Mouse (Mus musculus) lung, postnatal 4 days (tissue): ENCODE measurements at regions not wholly inside any gene's neighbourhood (a gene's known extent, or its start where the extent isn't known, plus 50 kb on each side); places are given as distances from the start of the nearest gene placed in this dataset.
"Not testable (repeated sequence)": the region's sequence is repeated elsewhere in the genome, so short reads cannot be mapped to it uniquely, and the experiment has no call there.

ENCODE experiments used
- DNase-seq, 2 experiments: peaks; one replicate each; pipeline ENCODE4 v3.0.0; 2021

DNA sequence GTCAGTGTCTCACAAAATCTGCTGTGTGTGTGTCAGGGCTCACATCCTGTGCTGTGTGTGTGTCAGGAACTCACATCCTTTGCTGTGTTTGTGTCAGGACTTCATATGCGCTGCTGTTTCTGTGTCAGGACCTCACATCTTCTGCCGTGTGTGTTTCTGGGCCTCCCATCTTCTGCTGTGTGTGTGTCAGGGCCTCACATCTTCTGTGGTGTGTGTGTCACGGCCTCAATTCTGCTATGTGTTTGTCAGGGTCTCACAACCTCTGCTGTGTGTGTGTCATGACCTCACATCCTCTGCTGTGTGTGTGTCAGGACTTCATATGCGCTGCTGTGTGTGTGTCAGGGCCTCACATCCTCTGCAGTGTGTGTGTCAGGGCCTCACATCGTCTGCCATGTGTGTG is 137.5 kb downstream of the Asmt start:
- DNase-seq = not testable (repeated sequence)

DNA sequence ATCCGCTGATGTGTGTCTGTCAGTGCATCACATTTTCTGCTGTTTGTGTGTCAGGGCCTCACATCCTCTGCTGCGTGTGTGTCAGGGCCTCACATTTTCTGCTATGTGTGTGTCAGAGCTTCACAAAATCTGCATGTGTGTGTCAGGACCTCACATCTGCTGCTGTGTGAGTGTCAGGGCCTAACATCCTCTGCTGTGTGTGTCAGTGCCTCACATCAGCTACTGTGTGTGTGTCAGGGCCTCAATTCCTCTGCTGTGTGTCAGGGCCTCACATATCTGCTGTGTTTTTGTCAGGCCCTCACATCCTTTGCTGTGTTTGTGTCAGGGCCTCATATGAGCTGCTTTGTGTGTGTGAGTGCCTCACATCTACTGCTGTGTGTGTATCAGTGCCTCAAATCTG is 142.9 kb downstream of the Asmt start:
- DNase-seq = no peak

DNA sequence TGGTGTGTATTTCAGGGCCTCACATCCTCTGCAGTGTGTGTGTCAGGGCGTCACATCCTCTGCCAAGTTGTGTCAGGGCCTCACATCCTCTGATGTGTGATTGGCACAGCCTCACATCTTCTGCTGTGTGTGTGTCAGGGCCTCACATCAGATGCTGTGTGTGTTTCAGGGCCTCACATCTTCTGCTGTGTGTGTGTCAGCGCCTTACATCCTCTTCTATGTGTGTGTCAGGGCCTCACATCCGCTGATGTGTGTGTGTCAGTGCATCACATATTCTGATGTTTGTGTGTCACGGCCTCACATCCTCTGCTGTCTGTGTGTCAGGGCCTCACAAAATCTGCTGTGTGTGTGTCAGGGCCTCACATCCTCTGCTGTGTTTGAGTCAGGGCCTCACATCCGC is 168.7 kb downstream of the Asmt start:
- not testable (repeated sequence) for DNase-seq

DNA sequence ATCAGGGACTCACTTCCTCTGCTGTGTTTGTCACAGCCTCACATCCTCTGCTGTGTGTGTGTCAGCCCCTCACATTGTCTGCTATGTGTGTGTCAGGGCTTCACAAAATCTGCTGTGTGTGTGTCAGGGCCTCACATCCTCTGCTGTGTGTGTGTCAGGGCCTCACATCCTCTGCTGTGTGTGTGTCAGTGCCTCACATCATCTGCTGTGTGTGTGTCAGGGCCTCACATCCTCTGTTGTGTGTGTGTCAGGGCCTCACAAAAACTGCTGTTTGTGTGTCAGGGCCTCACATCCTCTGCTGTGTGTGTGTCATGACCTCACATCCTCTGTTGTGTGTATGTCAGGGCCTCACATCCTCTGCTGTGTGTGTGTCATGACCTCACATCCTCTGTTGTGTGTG is 169.1 kb downstream of the Asmt start:
- not testable (repeated sequence) for DNase-seq

DNA sequence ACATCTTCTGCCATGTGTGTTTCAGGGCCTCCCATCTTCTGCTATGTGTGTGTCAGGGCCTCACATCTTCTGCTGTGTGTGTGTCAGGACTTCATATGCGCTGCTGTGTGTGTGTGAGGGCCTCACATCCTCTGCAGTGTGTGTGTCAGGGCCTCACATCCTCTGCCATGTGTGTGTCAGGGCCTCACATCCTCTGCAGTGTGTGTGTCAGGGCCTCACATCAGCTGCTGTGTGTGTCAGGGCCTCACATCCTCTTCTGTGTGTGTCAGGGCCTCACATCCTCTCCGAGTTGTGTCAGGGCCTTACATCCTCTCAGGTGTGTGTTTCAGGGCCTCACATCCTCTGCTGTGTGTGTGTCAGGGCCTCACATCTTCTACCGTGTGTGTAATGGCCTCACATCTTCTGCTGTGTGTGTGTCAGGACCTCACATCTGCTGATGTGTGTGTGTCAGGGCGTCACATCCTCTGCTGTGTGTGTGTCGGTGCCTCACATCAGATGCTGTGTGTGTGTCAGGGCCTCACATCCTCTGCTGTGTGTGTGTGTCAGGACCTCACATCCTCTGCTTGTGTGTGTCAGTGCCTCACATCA is 170.5 kb downstream of the Asmt start:
- DNase-seq = not testable (repeated sequence)

- DNase-seq = not testable (repeated sequence)
Measured at GRCm38 (mm10) chrX:170876616-170877015, 204.2 kb downstream of the Asmt start.

DNA sequence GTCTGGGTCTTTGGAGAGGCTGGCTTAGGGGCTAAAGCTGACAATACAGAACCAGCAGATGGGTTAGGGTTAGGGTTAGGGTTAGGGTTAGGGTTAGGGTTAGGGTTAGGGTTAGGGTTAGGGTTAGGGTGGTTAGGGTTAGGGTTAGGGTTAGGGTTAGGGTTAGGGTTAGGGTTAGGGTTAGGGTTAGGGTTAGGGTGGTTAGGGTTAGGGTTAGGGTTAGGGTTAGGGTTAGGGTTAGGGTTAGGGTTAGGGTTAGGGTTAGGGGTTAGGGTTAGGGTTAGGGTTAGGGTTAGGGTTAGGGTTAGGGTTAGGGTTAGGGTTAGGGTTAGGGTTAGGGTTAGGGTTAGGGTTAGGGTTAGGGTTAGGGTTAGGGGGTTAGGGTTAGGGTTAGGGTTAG is 208.4 kb downstream of the Asmt start:
- DNase-seq = peak in 1 of 2 experiments; percentile 14
